15 mouse cellular contexts compared by ENCODE assay signal in genomic region chr16:37459533-37459890, GRCm38 (mm10).
"Had no signal": no experiment of that assay in that cellular context is flagged by ENCODE, and none has a peak within 500 bp of the region (broad histone marks: within the 10 kb centered on the region; RNA-seq: fewer than 3 reads in every experiment).

No protein-coding gene starts in this region.

- H3K4me3 ChIP-seq: lung, embryonic 15.5 days; megakaryocyte, embryonic 14.5 days; midbrain, embryonic 13.5 days; midbrain, embryonic 15.5 days; neural tube, embryonic 12.5 days had no signal

- H3K9ac ChIP-seq: lung, embryonic 15.5 days; midbrain, embryonic 13.5 days; midbrain, embryonic 15.5 days; neural tube, embryonic 12.5 days had no signal

- H3K36me3 ChIP-seq: lung, embryonic 15.5 days; midbrain, embryonic 13.5 days; midbrain, embryonic 15.5 days; neural tube, embryonic 12.5 days had no signal

- H3K27ac ChIP-seq: lung, embryonic 15.5 days; macrophage; midbrain, embryonic 13.5 days; midbrain, embryonic 15.5 days; neural tube, embryonic 12.5 days had no signal

- H3K27me3 ChIP-seq: lung, embryonic 15.5 days; megakaryocyte, embryonic 14.5 days; midbrain, embryonic 13.5 days; midbrain, embryonic 15.5 days; neural tube, embryonic 12.5 days had no signal

- H3K4me1 ChIP-seq: lung, embryonic 15.5 days; megakaryocyte, embryonic 14.5 days; midbrain, embryonic 13.5 days; midbrain, embryonic 15.5 days; neural tube, embryonic 12.5 days had no signal

- ATAC-seq: lung, postnatal 0 days; midbrain, embryonic 13.5 days; midbrain, embryonic 15.5 days had no signal

- H3K4me2 ChIP-seq: lung, embryonic 15.5 days; midbrain, embryonic 11.5 days; midbrain, embryonic 13.5 days; midbrain, embryonic 15.5 days; neural tube, embryonic 12.5 days had no signal

- H3K9me3 ChIP-seq: lung, embryonic 15.5 days; megakaryocyte, embryonic 14.5 days; midbrain, embryonic 13.5 days; midbrain, embryonic 15.5 days; neural tube, embryonic 12.5 days had no signal

- DNase-seq: lung, adult 2 months; lung, postnatal 14 days; lung, postnatal 36 days; right cerebral cortex, postnatal 14 days; thymus, adult 18-20 months; thymus, postnatal 14 days; thymus, postnatal 36 days had no signal
